Mouse (Mus musculus): Measurements from ENCODE around the gene Ppfibp1. TPM values are rescaled to one million over a fixed set of nuclear protein-coding genes. Genes with fewer than 3 reads are reported as not detected.

The Ppfibp1 gene
- polyA plus RNA-seq, 1 experiment from 2014 or later, result 45.7 TPM

DNA sequence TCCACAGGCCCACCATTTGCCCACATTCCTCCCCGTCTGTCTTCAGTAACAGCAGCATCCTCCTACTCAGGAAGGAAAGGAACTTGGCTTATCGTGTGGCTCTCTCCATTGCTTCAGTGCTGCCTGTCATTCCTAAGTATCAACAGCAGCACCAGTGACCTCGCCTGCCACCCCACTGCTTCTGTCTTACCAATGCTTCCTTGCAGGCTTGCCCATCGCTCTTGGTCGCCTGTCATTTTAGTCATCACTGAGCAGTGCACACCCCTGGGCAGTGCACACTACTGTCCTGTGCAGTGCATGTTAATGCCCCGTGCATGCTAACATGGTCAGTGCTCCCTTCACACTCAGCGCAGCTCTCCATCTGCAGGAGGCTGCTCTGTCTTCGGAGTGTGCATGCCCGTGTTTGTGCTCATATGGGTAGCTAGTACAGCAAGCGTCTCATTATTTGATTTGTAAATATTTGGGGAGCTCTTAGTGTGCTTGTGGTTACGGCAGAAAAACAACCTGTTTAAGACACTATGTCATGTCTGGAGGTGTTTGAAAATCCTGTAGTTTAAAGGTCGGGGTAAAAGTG lies 78.2 kb downstream of the Ppfibp1 start:
- Histone ChIP-seq H3K27ac (replicated peaks; ENCODE audit: low read depth, low read length) (no peak overlapping the region), H3K27me3 (ENCODE audit: control insufficient read depth, insufficient read depth, low read length) (no peaks in the 10 kb centered on the region), H3K4me1 (ENCODE audit: control insufficient read depth, insufficient read depth, low read length) (no peaks in the 10 kb centered on the region), H3K9me3 (replicated peaks; ENCODE audit: control insufficient read depth, low read length) (no peaks in the 10 kb centered on the region), H3K4me3 (ENCODE audit: low read depth, low read length) (no peak overlapping the region), H3K4me2 (ENCODE audit: low read depth, low read length) (no peak overlapping the region), H3K36me3 (replicated peaks; ENCODE audit: control insufficient read depth, insufficient read depth, low read depth, low read length) (no peaks in the 10 kb centered on the region), H3K9ac (replicated peaks; ENCODE audit: low read length) (no peak overlapping the region)
- no peak for DNase-seq (ENCODE audit: low spot score)
- 73% methylated on average over 12 of the region's 12 CpGs for WGBS
- ATAC-seq (replicated peaks; ENCODE audit: insufficient number of reproducible peaks, low FRiP score, low TSS enrichment, low read depth), result 0 out of 2 replicates have a peak, but pooled peaks have one; percentile 34

DNA sequence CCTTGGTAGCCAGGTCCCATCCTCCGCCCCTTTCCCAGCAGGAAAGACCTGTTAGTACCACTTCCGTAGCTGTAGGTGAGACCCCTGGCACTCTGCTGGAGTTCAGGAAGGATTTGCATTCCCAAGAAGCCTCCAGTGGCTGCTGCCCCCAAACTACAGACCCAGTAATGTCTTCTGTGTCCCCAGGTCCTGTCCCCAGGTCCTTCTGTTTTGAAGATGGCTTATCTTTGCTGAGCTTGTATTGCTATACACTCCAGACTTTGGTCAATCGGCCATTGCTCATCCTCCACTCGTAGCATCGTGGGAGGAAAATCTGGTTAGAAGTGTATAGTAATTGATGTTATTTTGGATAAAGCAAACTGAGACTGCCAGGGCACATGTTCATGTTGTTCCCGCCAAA lies 79.5 kb downstream of the Ppfibp1 start:
- no peaks in the 10 kb centered on the region for H3K9me3 ChIP-seq (replicated peaks; ENCODE audit: control insufficient read depth, low read length)
- H3K4me1 ChIP-seq (ENCODE audit: control insufficient read depth, insufficient read depth, low read length), result no peaks in the 10 kb centered on the region
- no peak overlapping the region for H3K4me2 ChIP-seq (ENCODE audit: low read depth, low read length)
- H3K27ac ChIP-seq (replicated peaks; ENCODE audit: low read depth, low read length), result no peak overlapping the region
- H3K36me3 ChIP-seq (replicated peaks; ENCODE audit: control insufficient read depth, insufficient read depth, low read depth, low read length), result no peaks in the 10 kb centered on the region
- no peak overlapping the region for H3K9ac ChIP-seq (replicated peaks; ENCODE audit: low read length)
- ATAC-seq (replicated peaks; ENCODE audit: insufficient number of reproducible peaks, low FRiP score, low TSS enrichment, low read depth) (no peak), DNase-seq (ENCODE audit: low spot score) (no peak)
- H3K27me3 ChIP-seq (ENCODE audit: control insufficient read depth, insufficient read depth, low read length), result no peaks in the 10 kb centered on the region
- H3K4me3 ChIP-seq (ENCODE audit: low read depth, low read length), result no peak overlapping the region
- WGBS, result 73% methylated on average over 6 of the region's 6 CpGs

DNA sequence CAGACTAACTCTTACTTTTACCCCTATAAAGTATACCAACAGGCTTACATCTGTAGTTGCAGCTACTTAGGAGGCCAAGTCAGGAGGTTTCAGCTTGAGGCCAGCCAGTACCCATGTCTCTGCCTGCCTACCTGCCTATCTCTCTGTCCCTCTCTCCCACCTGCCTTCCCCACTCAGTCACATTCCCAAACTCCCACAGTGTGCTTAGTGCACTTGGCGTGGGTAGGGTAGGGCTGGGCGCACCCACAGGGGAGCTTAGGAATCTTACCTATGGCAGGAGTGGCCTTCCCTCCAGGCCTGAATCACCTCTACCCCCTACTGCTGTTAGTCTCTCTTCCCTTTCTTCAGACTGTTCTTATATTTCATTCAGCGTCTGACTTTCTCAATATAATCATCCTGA lies 82.5 kb downstream of the Ppfibp1 start:
- Histone ChIP-seq H3K9me3 (replicated peaks; ENCODE audit: control insufficient read depth, low read length) (no peaks in the 10 kb centered on the region), H3K4me3 (ENCODE audit: low read depth, low read length) (no peak overlapping the region), H3K4me2 (ENCODE audit: low read depth, low read length) (no peak overlapping the region), H3K36me3 (replicated peaks; ENCODE audit: control insufficient read depth, insufficient read depth, low read depth, low read length) (no peaks in the 10 kb centered on the region), H3K9ac (replicated peaks; ENCODE audit: low read length) (no peak overlapping the region), H3K27me3 (ENCODE audit: control insufficient read depth, insufficient read depth, low read length) (no peaks in the 10 kb centered on the region), H3K4me1 (ENCODE audit: control insufficient read depth, insufficient read depth, low read length) (no peaks in the 10 kb centered on the region), H3K27ac (replicated peaks; ENCODE audit: low read depth, low read length) (no peak overlapping the region)
- ATAC-seq (replicated peaks; ENCODE audit: insufficient number of reproducible peaks, low FRiP score, low TSS enrichment, low read depth) (no peak), DNase-seq (ENCODE audit: low spot score) (no peak)
- 57% methylated on average over 3 of the region's 3 CpGs for WGBS

DNA sequence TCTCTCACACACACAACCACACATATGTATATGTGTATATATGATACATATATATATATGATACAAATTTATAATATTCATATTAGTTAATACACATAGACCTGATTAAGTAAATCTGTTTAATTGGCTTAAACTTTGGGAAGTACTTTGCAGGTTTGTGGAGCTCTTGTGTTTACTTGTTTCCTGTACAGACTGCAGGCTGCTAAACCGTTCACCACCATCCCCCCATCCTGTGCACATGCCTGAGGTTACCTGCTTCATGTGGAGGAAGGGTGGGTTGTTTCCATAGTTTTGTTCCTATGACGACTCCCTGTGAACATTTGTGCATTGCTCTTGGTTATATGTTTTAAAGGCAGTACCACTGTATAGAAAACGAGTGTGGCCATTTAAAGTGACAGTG lies 83.1 kb downstream of the Ppfibp1 start:
- Histone ChIP-seq H3K9ac (replicated peaks; ENCODE audit: low read length) (no peak overlapping the region), H3K36me3 (replicated peaks; ENCODE audit: control insufficient read depth, insufficient read depth, low read depth, low read length) (no peaks in the 10 kb centered on the region), H3K4me2 (ENCODE audit: low read depth, low read length) (no peak overlapping the region), H3K4me3 (ENCODE audit: low read depth, low read length) (no peak overlapping the region), H3K27me3 (ENCODE audit: control insufficient read depth, insufficient read depth, low read length) (no peaks in the 10 kb centered on the region), H3K4me1 (ENCODE audit: control insufficient read depth, insufficient read depth, low read length) (no peaks in the 10 kb centered on the region), H3K27ac (replicated peaks; ENCODE audit: low read depth, low read length) (no peak overlapping the region), H3K9me3 (replicated peaks; ENCODE audit: control insufficient read depth, low read length) (no peaks in the 10 kb centered on the region)
- ATAC-seq (replicated peaks; ENCODE audit: insufficient number of reproducible peaks, low FRiP score, low TSS enrichment, low read depth) (no peak), DNase-seq (ENCODE audit: low spot score) (no peak)
- WGBS, result 62% methylated on average over 3 of the region's 3 CpGs

DNA sequence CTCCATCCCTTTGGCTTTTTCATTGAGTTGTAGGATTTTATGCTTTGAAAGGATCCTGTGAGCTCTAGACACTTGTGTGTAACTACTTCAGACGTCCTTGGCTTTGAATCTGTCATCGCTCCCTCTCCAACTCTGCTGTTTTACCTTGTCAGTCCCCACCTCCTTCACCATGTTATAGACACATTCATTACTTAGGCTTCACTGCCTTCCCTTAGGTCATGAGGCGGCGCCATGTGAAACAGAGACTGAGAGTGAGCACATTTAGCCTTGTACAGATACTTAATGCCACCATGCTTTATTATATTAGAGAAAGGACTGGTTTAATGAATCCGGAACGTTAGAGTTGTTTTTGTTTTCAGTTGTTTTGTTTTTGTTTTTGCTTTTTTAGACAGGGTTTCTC lies 83.7 kb downstream of the Ppfibp1 start:
- H3K4me2 ChIP-seq (ENCODE audit: low read depth, low read length), result no peak overlapping the region
- H3K27ac ChIP-seq (replicated peaks; ENCODE audit: low read depth, low read length), result no peak overlapping the region
- H3K36me3 ChIP-seq (replicated peaks; ENCODE audit: control insufficient read depth, insufficient read depth, low read depth, low read length), result no peaks in the 10 kb centered on the region
- H3K9me3 ChIP-seq (replicated peaks; ENCODE audit: control insufficient read depth, low read length), result no peaks in the 10 kb centered on the region
- whole genome bisulfite sequencing, result 73% methylated on average over 6 of the region's 6 CpGs
- DNase-seq (ENCODE audit: low spot score) (no peak), ATAC-seq (replicated peaks; ENCODE audit: insufficient number of reproducible peaks, low FRiP score, low TSS enrichment, low read depth) (no peak)
- H3K4me3 ChIP-seq (ENCODE audit: low read depth, low read length), result no peak overlapping the region
- H3K4me1 ChIP-seq (ENCODE audit: control insufficient read depth, insufficient read depth, low read length), result no peaks in the 10 kb centered on the region
- H3K9ac ChIP-seq (replicated peaks; ENCODE audit: low read length), result no peak overlapping the region
- no peaks in the 10 kb centered on the region for H3K27me3 ChIP-seq (ENCODE audit: control insufficient read depth, insufficient read depth, low read length)

DNA sequence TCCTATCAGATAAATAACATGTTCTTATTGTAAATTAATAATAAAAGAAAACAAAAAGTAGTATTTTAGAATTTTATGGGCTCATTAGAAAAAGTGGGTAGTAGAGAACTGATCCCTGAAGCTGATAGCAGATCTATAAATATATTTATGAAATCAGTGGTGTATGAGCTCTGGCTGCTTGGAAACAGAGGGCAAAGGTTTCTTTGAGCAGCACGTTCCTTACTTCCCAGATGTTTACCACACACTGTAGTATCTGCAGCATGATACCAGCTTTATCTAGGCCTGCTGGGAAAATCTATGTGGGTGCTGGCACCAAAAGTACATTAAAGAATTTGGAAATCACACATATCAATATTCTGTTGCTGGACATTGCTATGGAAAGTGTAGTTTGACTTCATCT lies 84.5 kb downstream of the Ppfibp1 start:
- WGBS, result 35% methylated on average over 1 of the region's 1 CpGs
- no peaks in the 10 kb centered on the region for H3K36me3 ChIP-seq (replicated peaks; ENCODE audit: control insufficient read depth, insufficient read depth, low read depth, low read length)
- no peak for ATAC-seq (replicated peaks; ENCODE audit: insufficient number of reproducible peaks, low FRiP score, low TSS enrichment, low read depth)

DNA sequence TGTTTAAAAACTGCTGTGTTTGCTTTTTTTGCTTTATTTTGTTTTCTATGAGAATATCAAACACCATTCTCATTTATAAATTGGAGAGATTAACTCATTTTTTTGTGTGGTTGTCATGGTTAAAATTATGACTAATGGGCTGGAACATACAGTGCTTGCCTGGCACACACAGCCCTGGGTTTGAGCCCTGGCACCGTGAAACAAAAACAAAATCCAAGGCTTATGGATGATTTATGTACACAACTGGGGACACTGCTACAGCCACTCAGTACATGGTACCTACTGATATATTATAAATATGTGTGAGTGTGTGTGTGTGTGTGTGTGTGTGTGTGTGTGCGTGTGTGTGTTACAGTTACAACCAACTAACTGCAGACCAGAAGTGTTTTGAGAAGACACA lies 85.1 kb downstream of the Ppfibp1 start:
- ATAC-seq (replicated peaks; ENCODE audit: insufficient number of reproducible peaks, low FRiP score, low TSS enrichment, low read depth), result no peak
- no peaks in the 10 kb centered on the region for H3K36me3 ChIP-seq (replicated peaks; ENCODE audit: control insufficient read depth, insufficient read depth, low read depth, low read length)
- no peak for DNase-seq (ENCODE audit: low spot score)
- H3K9ac ChIP-seq (replicated peaks; ENCODE audit: low read length), result no peak overlapping the region
- no peak overlapping the region for H3K27ac ChIP-seq (replicated peaks; ENCODE audit: low read depth, low read length)
- H3K27me3 ChIP-seq (ENCODE audit: control insufficient read depth, insufficient read depth, low read length), result no peaks in the 10 kb centered on the region
- no peaks in the 10 kb centered on the region for H3K9me3 ChIP-seq (replicated peaks; ENCODE audit: control insufficient read depth, low read length)
- no peaks in the 10 kb centered on the region for H3K4me1 ChIP-seq (ENCODE audit: control insufficient read depth, insufficient read depth, low read length)
- H3K4me2 ChIP-seq (ENCODE audit: low read depth, low read length), result no peak overlapping the region
- H3K4me3 ChIP-seq (ENCODE audit: low read depth, low read length), result no peak overlapping the region
- WGBS, result 64% methylated on average over 2 of the region's 2 CpGs

More for the DNA sequence above, 84.5 kb downstream of the Ppfibp1 start:
- no peak overlapping the region for H3K27ac ChIP-seq (replicated peaks; ENCODE audit: low read depth, low read length)
- no peaks in the 10 kb centered on the region for H3K4me1 ChIP-seq (ENCODE audit: control insufficient read depth, insufficient read depth, low read length)
- H3K9me3 ChIP-seq (replicated peaks; ENCODE audit: control insufficient read depth, low read length), result no peaks in the 10 kb centered on the region
- DNase-seq (ENCODE audit: low spot score), result no peak
- H3K4me3 ChIP-seq (ENCODE audit: low read depth, low read length), result no peak overlapping the region
- H3K27me3 ChIP-seq (ENCODE audit: control insufficient read depth, insufficient read depth, low read length), result no peaks in the 10 kb centered on the region
- H3K4me2 ChIP-seq (ENCODE audit: low read depth, low read length), result no peak overlapping the region
- H3K9ac ChIP-seq (replicated peaks; ENCODE audit: low read length), result no peak overlapping the region

DNA sequence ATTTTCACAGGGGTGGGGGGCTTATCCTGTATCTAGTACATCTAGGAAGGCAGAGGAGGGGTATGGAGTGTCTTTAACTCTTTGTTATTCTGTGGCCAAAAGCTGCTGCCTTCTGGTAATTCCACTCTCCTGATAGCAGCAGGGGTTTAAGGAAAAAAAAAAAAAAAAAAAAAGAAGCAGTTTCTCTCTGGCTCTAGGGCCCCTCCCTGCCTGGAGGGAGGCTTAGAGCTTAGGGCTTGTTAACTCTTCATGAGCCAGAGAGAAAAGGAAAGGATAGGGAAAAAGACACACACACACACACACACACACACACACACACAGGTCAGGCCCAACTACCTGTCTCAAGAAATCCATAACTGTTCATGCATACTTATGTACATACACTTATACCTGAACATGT lies 85.5 kb downstream of the Ppfibp1 start:
- Histone ChIP-seq H3K9me3 (replicated peaks; ENCODE audit: control insufficient read depth, low read length) (no peaks in the 10 kb centered on the region), H3K4me2 (ENCODE audit: low read depth, low read length) (no peak overlapping the region), H3K36me3 (replicated peaks; ENCODE audit: control insufficient read depth, insufficient read depth, low read depth, low read length) (no peaks in the 10 kb centered on the region), H3K4me1 (ENCODE audit: control insufficient read depth, insufficient read depth, low read length) (no peaks in the 10 kb centered on the region), H3K9ac (replicated peaks; ENCODE audit: low read length) (no peak overlapping the region), H3K27ac (replicated peaks; ENCODE audit: low read depth, low read length) (no peak overlapping the region), H3K27me3 (ENCODE audit: control insufficient read depth, insufficient read depth, low read length) (no peaks in the 10 kb centered on the region), H3K4me3 (ENCODE audit: low read depth, low read length) (no peak overlapping the region)
- DNase-seq (ENCODE audit: low spot score) (no peak), ATAC-seq (replicated peaks; ENCODE audit: insufficient number of reproducible peaks, low FRiP score, low TSS enrichment, low read depth) (no peak)
